Mouse (Mus musculus) forebrain, embryonic 13.5 days (tissue): ENCODE measurements around the gene Pde7b. TPM values are rescaled to one million over a fixed set of nuclear protein-coding genes. Genes with fewer than 3 reads are reported as not detected.

Experiments used
- ATAC-seq: fragments of 200-750 bp; cut with Nextera tagmentation; 2 replicates; pipeline ENCODE4 v1.8.0; 2017
- H3K27ac ChIP-seq: fragments of 300-500 bp; sonication (generic); 2 replicates; pipeline ENCODE4 v1.5.1; 2015; ENCODE audit warnings: inconsistent platforms, mild to moderate bottlenecking, moderate library complexity
- H3K27me3 ChIP-seq: fragments of 300-500 bp; sonication (generic); 2 replicates; pipeline ENCODE4 v1.6.1; 2015; ENCODE audit warnings: mild to moderate bottlenecking, inconsistent platforms
- H3K36me3 ChIP-seq: fragments of 300-500 bp; sonication (generic); 2 replicates; pipeline ENCODE4 v1.6.1; 2015; ENCODE audit warnings: mild to moderate bottlenecking, inconsistent platforms; ENCODE audit not compliant: poor library complexity, severe bottlenecking
- H3K4me1 ChIP-seq: fragments of 300-500 bp; sonication (generic); 2 replicates; pipeline ENCODE4 v1.6.1; 2015; ENCODE audit warnings: inconsistent platforms
- H3K4me2 ChIP-seq: fragments of 300-500 bp; sonication (generic); 2 replicates; pipeline ENCODE4 v1.6.1; 2015; ENCODE audit warnings: inconsistent platforms, mild to moderate bottlenecking, moderate library complexity
- H3K4me3 ChIP-seq: fragments of 300-500 bp; sonication (generic); 2 replicates; pipeline ENCODE4 v1.5.1; 2015; ENCODE audit warnings: mild to moderate bottlenecking, inconsistent platforms
- H3K9ac ChIP-seq: fragments of 300-500 bp; sonication (generic); 2 replicates; pipeline ENCODE4 v1.6.1; 2015; ENCODE audit warnings: mild to moderate bottlenecking, inconsistent platforms
- H3K9me3 ChIP-seq: fragments of 300-500 bp; sonication (generic); replicated peaks from 2 replicates; pipeline ENCODE4 v1.6.1; 2016; ENCODE audit warnings: inconsistent platforms
- WGBS: fragments of 180-500 bp; shearing (Covaris S2); methylation state at CpG from one replicate; pipeline ENCODE4 v1.1.7; 2015; 5-methylcytosine and 5-hydroxymethylcytosine counted together
- polyA plus RNA-seq: library from polyadenylated mRNA; unstranded; fragments of >200 nt; fragmentation: Nextera tagmentation; extraction: Ambion mirVana; gene quantifications from 2 replicates; pipeline ENCODE4 v1.2.1, GENCODE M21; 2015

Pde7b gene
- polyA plus RNA-seq, 1 experiment from 2014 or later, result 2.6 TPM

DNA sequence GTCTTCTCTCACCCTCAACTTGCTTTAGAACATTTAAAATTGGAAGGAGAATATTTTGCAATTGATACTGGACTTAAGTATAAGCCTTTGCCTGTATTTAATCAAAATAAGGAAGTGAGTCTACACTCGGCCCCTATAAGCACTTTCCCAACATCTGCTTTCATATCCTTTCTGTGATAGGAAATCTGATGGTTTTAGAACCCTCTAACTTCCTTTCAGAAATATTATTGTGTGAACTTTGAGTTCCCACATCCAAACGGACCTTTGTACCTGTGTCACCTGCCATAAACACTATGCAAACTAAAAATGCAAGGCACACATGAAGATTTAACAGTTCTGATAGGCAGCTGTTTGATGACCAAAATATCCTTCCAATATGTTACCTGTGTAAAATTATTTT is 58.2 kb downstream of the Pde7b start:
- no peaks in the 10 kb centered on the region for H3K27me3 ChIP-seq
- ATAC-seq, result no peak
- H3K4me3 ChIP-seq, result no peak overlapping the region
- H3K9me3 ChIP-seq, result no peaks in the 10 kb centered on the region
- 73% methylated on average over 2 of the region's 2 CpGs for WGBS
- H3K27ac ChIP-seq, result no peak overlapping the region
- no peak overlapping the region for H3K9ac ChIP-seq
- no peak overlapping the region for H3K4me2 ChIP-seq
- H3K4me1 ChIP-seq, result peaks cover 8% of the 10 kb centered on the region
- H3K36me3 ChIP-seq, result no peaks in the 10 kb centered on the region

GRCm38 (mm10) chr10:20662951-20663350 is 61.9 kb downstream of the Pde7b start:
- no peaks in the 10 kb centered on the region for H3K27me3 ChIP-seq
- no peak overlapping the region for H3K27ac ChIP-seq
- no peaks in the 10 kb centered on the region for H3K36me3 ChIP-seq
- H3K4me1 ChIP-seq, result no peaks in the 10 kb centered on the region
- no peak for ATAC-seq
- H3K9ac ChIP-seq, result no peak overlapping the region
- no peak overlapping the region for H3K4me3 ChIP-seq
- H3K9me3 ChIP-seq, result no peaks in the 10 kb centered on the region
- no peak overlapping the region for H3K4me2 ChIP-seq
- WGBS, result 88% methylated on average over 7 of the region's 7 CpGs

DNA sequence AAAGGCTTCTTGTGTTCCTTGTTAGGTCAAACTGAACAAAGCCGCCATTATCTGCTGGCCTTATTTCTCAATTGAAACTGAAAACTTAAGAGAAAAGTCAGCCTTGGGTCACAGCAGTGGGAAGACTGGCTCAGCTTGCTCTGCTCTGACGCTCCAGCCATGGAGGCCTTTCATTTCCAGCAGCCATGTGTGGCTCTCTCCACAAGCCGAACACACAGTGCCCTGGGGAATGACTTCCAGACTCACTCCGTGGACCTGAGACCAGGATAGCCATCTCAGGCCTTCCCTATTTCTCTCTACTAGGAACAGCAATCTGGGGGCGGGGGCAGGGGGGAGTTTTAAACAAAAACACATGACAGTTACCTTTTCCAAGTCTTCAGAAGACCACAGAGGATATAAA is 63.2 kb downstream of the Pde7b start:
- ATAC-seq, result no peak
- no peaks in the 10 kb centered on the region for H3K36me3 ChIP-seq
- no peak overlapping the region for H3K4me3 ChIP-seq
- H3K4me2 ChIP-seq, result no peak overlapping the region
- H3K9me3 ChIP-seq, result no peaks in the 10 kb centered on the region
- H3K9ac ChIP-seq, result no peak overlapping the region
- no peaks in the 10 kb centered on the region for H3K27me3 ChIP-seq
- 88% methylated on average over 5 of the region's 5 CpGs for WGBS
- H3K27ac ChIP-seq, result no peak overlapping the region
- no peaks in the 10 kb centered on the region for H3K4me1 ChIP-seq

- H3K4me2 ChIP-seq, result no peak overlapping the region
- H3K9ac ChIP-seq, result no peak overlapping the region
- H3K36me3 ChIP-seq, result no peaks in the 10 kb centered on the region
- ATAC-seq, result no peak
- no peak overlapping the region for H3K4me3 ChIP-seq
- no peak overlapping the region for H3K27ac ChIP-seq
- no peaks in the 10 kb centered on the region for H3K9me3 ChIP-seq
- 78% methylated on average over 4 of the region's 4 CpGs for WGBS
- no peaks in the 10 kb centered on the region for H3K4me1 ChIP-seq
- H3K27me3 ChIP-seq, result no peaks in the 10 kb centered on the region
Observed at GRCm38 (mm10) chr10:20659718-20660117, 65.2 kb downstream of the Pde7b start.

DNA sequence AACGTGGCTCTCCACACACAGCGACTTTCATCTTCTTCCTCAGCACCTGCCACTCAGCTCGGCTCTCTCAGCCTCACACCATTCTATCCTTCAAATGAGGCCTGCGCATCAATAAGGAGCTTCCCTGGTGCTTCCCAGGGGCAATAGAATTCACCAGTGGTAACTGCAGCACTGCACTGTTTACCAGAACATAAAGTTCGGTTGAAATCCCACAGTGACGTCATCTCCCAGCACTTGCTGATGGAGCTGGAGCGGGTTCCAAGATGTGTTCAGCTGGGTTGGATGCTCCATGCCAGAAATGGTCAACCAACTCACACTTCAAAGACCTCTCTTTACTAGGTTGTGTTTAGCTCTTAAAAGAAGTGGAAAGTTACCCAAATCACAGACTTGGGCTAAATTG is 65.6 kb downstream of the Pde7b start:
- Histone ChIP-seq H3K4me2 (no peak overlapping the region), H3K27me3 (no peaks in the 10 kb centered on the region), H3K9ac (no peak overlapping the region), H3K4me3 (no peak overlapping the region), H3K4me1 (no peaks in the 10 kb centered on the region), H3K27ac (no peak overlapping the region), H3K36me3 (no peaks in the 10 kb centered on the region), H3K9me3 (no peaks in the 10 kb centered on the region)
- 85% methylated on average over 7 of the region's 7 CpGs for WGBS
- ATAC-seq, result no peak

GRCm38 (mm10) chr10:20658716-20659115 is 66.2 kb downstream of the Pde7b start:
- WGBS, result 88% methylated on average over 7 of the region's 7 CpGs
- Histone ChIP-seq H3K4me2 (no peak overlapping the region), H3K4me3 (no peak overlapping the region), H3K9ac (no peak overlapping the region), H3K4me1 (no peaks in the 10 kb centered on the region), H3K27me3 (no peaks in the 10 kb centered on the region), H3K36me3 (no peaks in the 10 kb centered on the region), H3K27ac (no peak overlapping the region), H3K9me3 (no peaks in the 10 kb centered on the region)
- ATAC-seq, result peak; percentile 36; the same call in 1 of the 2 replicates

GRCm38 (mm10) chr10:20657316-20658081 is 67.4 kb downstream of the Pde7b start:
- H3K9me3 ChIP-seq, result no peaks in the 10 kb centered on the region
- no peaks in the 10 kb centered on the region for H3K27me3 ChIP-seq
- no peaks in the 10 kb centered on the region for H3K4me1 ChIP-seq
- ATAC-seq, result no peak
- no peaks in the 10 kb centered on the region for H3K36me3 ChIP-seq
- no peak overlapping the region for H3K9ac ChIP-seq
- 78% methylated on average over 12 of the region's 12 CpGs for WGBS
- H3K27ac ChIP-seq, result no peak overlapping the region
- H3K4me2 ChIP-seq, result no peak overlapping the region
- H3K4me3 ChIP-seq, result no peak overlapping the region

- Histone ChIP-seq H3K4me1 (no peaks in the 10 kb centered on the region), H3K36me3 (no peaks in the 10 kb centered on the region), H3K27me3 (no peaks in the 10 kb centered on the region), H3K27ac (no peak overlapping the region), H3K9me3 (no peaks in the 10 kb centered on the region), H3K9ac (no peak overlapping the region), H3K4me3 (no peak overlapping the region), H3K4me2 (no peak overlapping the region)
- whole genome bisulfite sequencing, result 91% methylated on average over 6 of the region's 6 CpGs
- ATAC-seq, result no peak
Observed at GRCm38 (mm10) chr10:20654590-20654989, 70.3 kb downstream of the Pde7b start.

DNA sequence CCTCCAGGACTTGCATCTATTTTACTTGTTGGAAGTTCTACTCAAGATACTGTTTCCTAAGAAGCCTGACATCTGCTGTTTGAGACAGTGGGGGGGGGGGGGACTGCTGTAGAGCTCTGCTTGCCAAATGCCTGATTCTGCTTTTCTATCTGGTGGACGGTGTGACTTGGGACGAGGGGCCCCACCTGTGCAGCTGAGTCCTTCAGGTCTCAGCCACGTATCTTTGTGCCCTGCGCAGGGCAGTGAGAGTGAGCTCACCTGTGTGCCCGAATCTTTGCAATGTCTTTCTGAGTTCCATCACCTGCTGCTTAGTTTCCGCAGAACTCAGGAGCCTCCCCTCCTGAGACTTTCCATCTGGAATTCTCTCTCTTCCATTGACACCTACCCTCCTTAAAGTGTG is 70.7 kb downstream of the Pde7b start:
- no peak for ATAC-seq
- H3K36me3 ChIP-seq, result no peaks in the 10 kb centered on the region
- no peak overlapping the region for H3K9ac ChIP-seq
- H3K4me1 ChIP-seq, result no peaks in the 10 kb centered on the region
- no peak overlapping the region for H3K4me3 ChIP-seq
- H3K4me2 ChIP-seq, result no peak overlapping the region
- H3K27ac ChIP-seq, result no peak overlapping the region
- WGBS, result 87% methylated on average over 6 of the region's 6 CpGs
- H3K9me3 ChIP-seq, result no peaks in the 10 kb centered on the region
- no peaks in the 10 kb centered on the region for H3K27me3 ChIP-seq

GRCm38 (mm10) chr10:20653299-20653698 is 71.6 kb downstream of the Pde7b start:
- Histone ChIP-seq H3K4me2 (no peak overlapping the region), H3K4me3 (no peak overlapping the region), H3K4me1 (no peaks in the 10 kb centered on the region), H3K27me3 (no peaks in the 10 kb centered on the region), H3K9ac (no peak overlapping the region), H3K36me3 (no peaks in the 10 kb centered on the region), H3K27ac (no peak overlapping the region), H3K9me3 (no peaks in the 10 kb centered on the region)
- ATAC-seq, result no peak
- 78% methylated on average over 3 of the region's 3 CpGs for WGBS

DNA sequence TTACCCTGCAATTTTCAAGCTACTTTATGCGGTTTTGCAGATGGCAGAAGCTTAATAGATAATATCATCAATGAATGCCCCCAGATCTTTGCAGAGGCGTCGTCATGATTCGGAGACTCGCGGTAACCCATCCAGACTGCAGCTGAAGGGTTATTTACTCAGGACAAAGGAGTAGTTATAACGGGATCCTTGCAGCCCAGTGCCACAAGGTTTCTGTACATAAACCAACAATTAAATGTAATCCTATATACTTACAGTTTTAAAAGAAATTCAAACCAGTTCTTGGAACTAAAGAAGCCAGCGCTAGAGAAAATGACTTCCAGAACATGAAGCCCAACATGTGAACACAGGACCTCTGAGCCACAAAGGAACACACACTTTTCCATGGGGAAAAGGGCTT is 88.5 kb downstream of the Pde7b start:
- H3K4me2 ChIP-seq, result no peak overlapping the region
- H3K4me3 ChIP-seq, result no peak overlapping the region
- no peaks in the 10 kb centered on the region for H3K27me3 ChIP-seq
- WGBS, result 73% methylated on average over 8 of the region's 8 CpGs
- no peaks in the 10 kb centered on the region for H3K9me3 ChIP-seq
- ATAC-seq, result no peak
- H3K36me3 ChIP-seq, result no peaks in the 10 kb centered on the region
- no peaks in the 10 kb centered on the region for H3K4me1 ChIP-seq
- H3K27ac ChIP-seq, result no peak overlapping the region
- H3K9ac ChIP-seq, result no peak overlapping the region

DNA sequence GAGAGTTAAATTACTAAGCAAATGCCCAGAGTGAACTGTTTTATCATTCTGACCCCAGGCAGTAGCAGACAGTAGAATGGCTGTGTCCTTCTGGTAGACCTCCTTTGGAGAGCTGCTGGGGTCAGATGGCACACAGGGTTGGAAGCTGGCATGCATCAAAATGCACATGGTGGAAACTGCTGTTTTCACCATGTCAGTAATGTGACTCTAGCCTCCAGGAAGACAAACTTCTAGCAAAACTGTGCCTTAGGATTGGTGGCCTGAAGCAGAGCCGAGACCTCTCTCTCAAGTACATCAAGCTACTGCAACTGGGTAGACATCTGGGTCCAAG is 91.8 kb downstream of the Pde7b start:
- Histone ChIP-seq H3K4me3 (no peak overlapping the region), H3K4me1 (no peaks in the 10 kb centered on the region), H3K27me3 (no peaks in the 10 kb centered on the region), H3K27ac (no peak overlapping the region), H3K9me3 (no peaks in the 10 kb centered on the region), H3K36me3 (no peaks in the 10 kb centered on the region), H3K9ac (no peak overlapping the region), H3K4me2 (no peak overlapping the region)
- ATAC-seq, result no peak
- WGBS, result 92% methylated on average over 1 of the region's 1 CpGs
